Mouse (Mus musculus) ES-E14 (cell line): ENCODE results near the gene Nr4a1. TPM values are rescaled to one million over a fixed set of nuclear protein-coding genes. Genes with fewer than 3 reads are reported as not detected.

Source experiments
- DNase-seq: peaks from one replicate; pipeline ENCODE4 v3.0.0-alpha.2; 2013; ENCODE audit warnings: low read depth, low spot score
- H3K27ac ChIP-seq: 2 replicates; pipeline ENCODE4 v1.5.1; 2012; ENCODE audit warnings: low read depth, mild to moderate bottlenecking, low read length, moderate library complexity, mixed read lengths; ENCODE audit not compliant: poor library complexity, insufficient read depth, severe bottlenecking
- H3K36me3 ChIP-seq: 2 replicates; pipeline ENCODE4 v1.6.1; 2012; ENCODE audit warnings: mild to moderate bottlenecking, low read length, moderate library complexity, mixed read lengths; ENCODE audit not compliant: control insufficient read depth, poor library complexity, insufficient read depth, severe bottlenecking
- H3K4me1 ChIP-seq, 2 experiments: fragments of 150-350 bp in 1 of 2; sonication (generic) in 1 of 2; 2 replicates each; pipeline ENCODE4 v1.6.1; 2012; ENCODE audit warnings: low read length in 2 of 2, mild to moderate bottlenecking in 1 of 2, mixed read lengths in 1 of 2; ENCODE audit not compliant: control insufficient read depth in 2 of 2, insufficient read depth in 2 of 2, poor library complexity in 1 of 2
- H3K4me3 ChIP-seq, 2 experiments: fragments of 150-350 bp in 1 of 2; sonication (generic) in 1 of 2; 2 replicates each; pipeline ENCODE4 v1.5.1; 2012; ENCODE audit warnings: low read length in 2 of 2, low read depth in 1 of 2, mild to moderate bottlenecking in 1 of 2, mixed read lengths in 1 of 2; ENCODE audit not compliant: insufficient read depth in 1 of 2, poor library complexity in 1 of 2, severe bottlenecking in 1 of 2
- H3K9ac ChIP-seq: 2 replicates; pipeline ENCODE4 v1.6.1; 2012; ENCODE audit warnings: low read depth, mild to moderate bottlenecking, low read length, mixed read lengths; ENCODE audit not compliant: poor library complexity, insufficient read depth, severe bottlenecking
- H3K9me3 ChIP-seq: fragments of 150-350 bp; sonication (generic); 2 replicates; pipeline ENCODE4 v1.6.1; 2012; ENCODE audit warnings: low read depth, mild to moderate bottlenecking, low read length; ENCODE audit not compliant: control insufficient read depth, insufficient read depth
- CHD2 ChIP-seq: IDR thresholded peaks from 2 replicates; pipeline ENCODE4 v1.6.1; 2014; ENCODE audit warnings: mild to moderate bottlenecking, low read depth, low read length, inconsistent platforms
- HCFC1 ChIP-seq: IDR thresholded peaks from 2 replicates; pipeline ENCODE4 v1.6.1; 2012; ENCODE audit warnings: low read length, inconsistent platforms, borderline replicate concordance; ENCODE audit not compliant: insufficient read depth
- MAFK ChIP-seq: IDR thresholded peaks from 2 replicates; pipeline ENCODE4 v1.6.1; 2014; ENCODE audit warnings: mild to moderate bottlenecking, low read depth, low read length, inconsistent platforms; ENCODE audit not compliant: insufficient read depth
- ZC3H11A ChIP-seq: IDR thresholded peaks from 2 replicates; pipeline ENCODE4 v1.6.1; 2012; ENCODE audit warnings: low read depth, mild to moderate bottlenecking, inconsistent platforms, low read length, borderline replicate concordance
- ZNF384 ChIP-seq: IDR thresholded peaks from 2 replicates; pipeline ENCODE4 v1.6.1; 2012; ENCODE audit warnings: low read depth, low read length, inconsistent platforms
- in situ Hi-C, 2 experiments: fragments of 600-800 bp; cut with MboI; formaldehyde crosslinking; loops; one replicate each; pipeline ENCODE4 v1.15.1; 2025; ENCODE audit warnings: low sequenced_read_pairs in 2 of 2, inconsistent platforms in 1 of 2; ENCODE audit not compliant: unreplicated experiment in 2 of 2
- total RNA-seq: library from RNA; depleted of rRNA; stranded (reverse); fragments of 300-350 nt; gene quantifications from 2 replicates; pipeline ENCODE4 v1.2.3, GENCODE M21; 2012

Gene Nr4a1
- total RNA-seq, 1 experiment = 12.1 TPM

GRCm38 (mm10) chr15:101259922-101260321 is 5.9 kb downstream of the Nr4a1 start:
- no peak overlapping the region for H3K4me3 ChIP-seq
- peaks cover 6 to 29% of the 10 kb centered on the region in 2 experiments for H3K4me1 ChIP-seq
- H3K9me3 ChIP-seq = no peaks in the 10 kb centered on the region
- in situ Hi-C loops = no loop called here
- TF ChIP-seq ZNF384 (no peak), HCFC1 (no peak), CHD2 (no peak)
- H3K9ac ChIP-seq = no peak overlapping the region
- no peak for DNase-seq
- H3K27ac ChIP-seq = no peak overlapping the region
- peaks cover 5% of the 10 kb centered on the region; the same call in 1 of the 2 replicates for H3K36me3 ChIP-seq

GRCm38 (mm10) chr15:101260387-101260786 is 6.3 kb downstream of the Nr4a1 start:
- in situ Hi-C loops = no loop called here
- DNase-seq = no peak

GRCm38 (mm10) chr15:101260874-101261622 is 7.0 kb downstream of the Nr4a1 start:
- Histone ChIP-seq H3K27ac (peak overlapping the region; percentile 6; the same call in 1 of the 2 replicates), H3K4me1 (peaks cover 11 to 29% of the 10 kb centered on the region in 2 experiments), H3K9me3 (no peaks in the 10 kb centered on the region), H3K36me3 (peaks cover 5% of the 10 kb centered on the region; the same call in 1 of the 2 replicates), H3K4me3 (no peak overlapping the region), H3K9ac (0 out of 2 replicates have a peak overlapping the region, but pooled peaks have one; percentile 20)
- DNase-seq = no peak
- in situ Hi-C loops = no loop called here
- TF ChIP-seq CHD2 = no peak
- no peak for TF ChIP-seq HCFC1
- TF ChIP-seq MAFK = no peak
- TF ChIP-seq ZNF384 = 0 out of 2 replicates have a peak, but pooled peaks have one; percentile 25

More at GRCm38 (mm10) chr15:101260387-101260786, 6.3 kb downstream of the Nr4a1 start:
- no peak overlapping the region for H3K4me3 ChIP-seq
- H3K4me1 ChIP-seq = peaks cover 6 to 28% of the 10 kb centered on the region in 2 experiments
- no peak overlapping the region for H3K27ac ChIP-seq
- no peaks in the 10 kb centered on the region for H3K9me3 ChIP-seq
- peaks cover 5% of the 10 kb centered on the region; the same call in 1 of the 2 replicates for H3K36me3 ChIP-seq
- no peak for TF ChIP-seq ZNF384
- TF ChIP-seq ZC3H11A = no peak
- TF ChIP-seq CHD2 = no peak
- TF ChIP-seq HCFC1 = no peak
- no peak for TF ChIP-seq MAFK
- H3K9ac ChIP-seq = no peak overlapping the region

GRCm38 (mm10) chr15:101262502-101262901 is 8.4 kb downstream of the Nr4a1 start:
- no peak overlapping the region for H3K9ac ChIP-seq
- in situ Hi-C loops = no loop called here
- TF ChIP-seq CHD2 (no peak), MAFK (no peak), HCFC1 (no peak), ZNF384 (no peak), ZC3H11A (no peak)
- H3K4me3 ChIP-seq = no peak overlapping the region
- H3K36me3 ChIP-seq = peaks cover 5% of the 10 kb centered on the region; the same call in 1 of the 2 replicates
- no peak overlapping the region for H3K27ac ChIP-seq
- H3K4me1 ChIP-seq = peaks cover 11 to 20% of the 10 kb centered on the region in 2 experiments; a peak in 3 of 4 replicates
- no peaks in the 10 kb centered on the region for H3K9me3 ChIP-seq
- no peak for DNase-seq
